Mouse (Mus musculus) ovary, postnatal 14 days (tissue): ENCODE data around the gene Btbd10.
A peak's percentile ranks its signal among the peaks of the same experiment; 100 is the strongest.

Experiments used
- DNase-seq: peaks from one replicate; pipeline ENCODE4 v3.0.0; 2022; ENCODE audit warnings: low spot score

Gene Btbd10

DNA sequence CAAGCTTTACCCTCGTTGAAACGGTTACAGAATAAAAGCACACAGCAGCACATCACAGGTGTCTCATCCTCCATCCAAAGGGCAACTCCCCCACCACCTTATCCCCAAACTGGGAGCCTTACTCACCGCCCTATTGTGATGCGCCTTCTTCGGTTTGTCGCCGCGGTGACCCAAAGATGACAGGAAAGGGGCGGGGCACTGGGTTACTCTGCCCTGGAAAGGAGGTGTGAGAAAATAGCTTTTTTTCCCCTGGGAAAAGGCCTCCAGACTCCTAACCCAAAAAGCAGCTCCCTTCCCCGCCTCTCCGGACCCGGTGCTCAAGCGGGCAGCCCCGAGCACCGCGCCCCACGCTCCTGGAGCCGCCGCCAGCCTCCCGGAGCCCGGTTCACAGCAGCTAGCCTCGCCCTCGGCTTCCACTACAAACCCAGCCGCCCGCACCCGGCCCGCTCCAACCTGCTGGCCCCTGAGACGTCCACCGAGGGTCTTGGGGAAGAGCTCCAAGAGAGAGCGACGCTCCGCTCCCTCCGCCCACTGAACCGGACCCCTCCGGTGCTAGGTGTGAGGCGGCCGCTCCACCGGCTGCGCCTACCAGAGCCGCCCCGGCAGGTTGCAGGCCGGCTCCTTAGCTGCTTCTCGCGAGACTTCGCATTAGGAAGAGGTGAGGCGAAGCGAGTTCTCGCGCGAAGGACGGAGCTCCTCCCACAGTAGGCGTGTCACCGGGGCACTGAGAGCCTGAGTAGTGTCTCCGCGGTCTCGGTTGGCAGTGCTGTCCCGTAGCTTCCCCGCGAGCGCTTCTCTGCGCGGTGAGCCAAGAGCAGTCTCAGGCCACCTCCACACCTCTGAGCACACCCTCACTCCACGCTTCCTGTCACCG, at the start of gene Btbd10:
Gene Btbd10, minus strand, starts transcription at position 647 of the 874 bp plus-strand sequence.
- peak; percentile 92 for DNase-seq

DNA sequence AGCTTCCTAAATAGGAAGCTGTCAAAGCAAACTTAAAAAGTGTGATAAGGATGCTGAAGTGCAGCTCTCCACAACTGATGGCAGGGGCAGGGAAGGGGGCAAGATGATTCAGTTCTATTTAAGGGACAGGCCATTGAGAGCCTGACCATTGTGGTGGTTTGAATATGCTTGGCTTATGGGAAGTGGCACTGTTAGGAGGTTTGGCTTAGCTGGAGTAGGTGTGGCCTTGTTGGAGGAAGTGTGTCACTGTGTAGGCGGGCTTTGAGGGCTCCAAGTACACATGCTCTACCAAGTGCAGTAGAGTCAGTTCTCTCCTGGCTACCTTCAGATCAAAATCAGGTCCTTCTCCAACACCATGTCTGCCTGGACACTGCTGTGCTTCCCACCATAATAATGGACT, 47.3 kb upstream of the Btbd10 start:
- DNase-seq, result no peak

DNA sequence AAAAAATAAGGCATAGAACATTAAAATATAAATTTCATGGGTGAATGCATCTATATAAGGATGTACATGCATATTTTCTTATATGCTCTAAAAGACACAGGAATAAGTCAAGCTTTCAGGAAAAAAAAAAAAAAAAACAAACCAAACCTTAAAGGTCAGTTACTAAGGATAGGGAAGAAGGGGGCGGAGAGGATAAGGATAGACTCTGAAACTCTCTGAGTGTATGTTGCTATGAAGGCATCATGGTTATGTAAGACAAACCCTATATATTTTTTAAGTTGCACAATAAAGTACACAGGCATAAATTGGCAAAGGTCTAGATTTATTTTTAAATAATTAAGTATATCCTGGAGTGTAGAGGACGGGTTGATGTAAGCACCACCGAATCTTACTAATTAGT, 46.1 kb upstream of the Btbd10 start:
- no peak for DNase-seq

DNA sequence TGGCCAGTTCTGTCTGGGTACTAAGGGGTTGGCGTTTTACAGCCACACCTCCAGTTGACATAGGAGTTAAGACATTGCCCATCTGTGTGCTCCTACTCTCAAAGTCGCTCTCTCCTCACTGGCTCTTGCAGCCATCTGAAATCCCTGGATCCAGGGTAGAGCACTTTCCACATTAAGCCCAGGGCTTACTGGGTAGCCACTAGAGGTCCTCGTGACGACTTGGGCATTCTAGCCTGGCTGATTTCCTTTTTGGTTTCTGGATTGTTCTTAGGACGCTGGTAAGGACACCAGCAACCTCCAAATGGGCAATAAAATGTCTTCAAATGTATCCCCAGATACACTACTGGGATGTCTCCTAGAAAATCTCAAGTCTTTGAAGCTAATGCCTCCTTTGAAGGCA, 39.5 kb upstream of the Btbd10 start:
- no peak for DNase-seq

DNA sequence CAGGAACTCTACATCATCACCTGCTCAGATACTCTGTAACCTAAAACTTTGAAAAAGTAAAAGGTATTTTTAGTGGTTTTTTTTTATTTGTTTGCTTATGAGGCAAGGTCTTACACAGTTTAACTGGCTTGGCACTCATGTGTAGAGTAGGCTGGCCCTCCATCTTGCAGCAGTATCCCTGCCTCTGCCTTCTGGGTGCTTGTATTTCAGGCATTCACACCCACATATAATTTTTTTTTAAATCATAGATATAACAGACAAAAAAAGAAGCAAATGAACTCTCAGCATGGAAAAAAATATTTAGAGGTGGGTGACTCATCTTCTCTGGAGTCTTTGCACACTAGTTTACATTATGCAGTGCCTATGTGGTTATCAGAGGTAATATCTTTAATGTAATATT, 28.9 kb upstream of the Btbd10 start:
- DNase-seq, result no peak

DNA sequence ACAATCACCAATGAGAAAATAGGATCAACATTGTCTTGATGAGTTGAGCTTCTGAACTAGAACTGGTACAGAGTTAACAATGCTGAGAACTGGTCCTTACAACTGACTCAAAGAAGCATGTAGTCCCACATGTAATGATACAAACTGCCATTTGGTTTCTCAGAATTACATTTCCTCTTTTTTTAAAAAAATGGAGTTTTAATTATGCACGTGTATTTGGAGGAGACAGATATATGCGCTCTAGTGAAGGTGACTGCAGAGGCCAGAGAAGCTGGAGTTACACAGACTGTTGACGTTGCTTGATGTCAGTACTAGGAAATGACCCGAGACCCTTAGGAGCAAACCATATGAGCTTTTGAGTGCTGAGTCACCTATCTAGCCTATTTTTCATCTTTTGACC, 27.5 kb upstream of the Btbd10 start:
- no peak for DNase-seq

DNA sequence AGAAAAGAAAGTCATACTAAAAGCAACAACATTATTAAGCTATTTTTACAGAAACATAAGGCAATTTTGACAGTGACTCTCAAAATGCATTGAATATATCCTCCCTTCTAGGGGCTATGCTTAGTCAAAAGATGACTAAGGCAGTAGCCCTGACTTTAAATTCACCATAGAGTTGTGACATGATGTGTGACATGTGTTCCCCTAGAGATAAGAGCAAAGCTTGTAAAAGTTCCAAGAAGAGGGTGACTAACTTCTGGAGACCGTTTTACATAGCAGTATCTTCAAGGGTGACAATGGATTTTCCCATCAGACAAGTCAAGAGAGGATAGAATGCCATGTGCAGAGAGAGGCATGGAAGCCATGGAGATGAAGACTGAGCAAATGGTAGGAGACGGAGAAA, 22.4 kb upstream of the Btbd10 start:
- no peak for DNase-seq

DNA sequence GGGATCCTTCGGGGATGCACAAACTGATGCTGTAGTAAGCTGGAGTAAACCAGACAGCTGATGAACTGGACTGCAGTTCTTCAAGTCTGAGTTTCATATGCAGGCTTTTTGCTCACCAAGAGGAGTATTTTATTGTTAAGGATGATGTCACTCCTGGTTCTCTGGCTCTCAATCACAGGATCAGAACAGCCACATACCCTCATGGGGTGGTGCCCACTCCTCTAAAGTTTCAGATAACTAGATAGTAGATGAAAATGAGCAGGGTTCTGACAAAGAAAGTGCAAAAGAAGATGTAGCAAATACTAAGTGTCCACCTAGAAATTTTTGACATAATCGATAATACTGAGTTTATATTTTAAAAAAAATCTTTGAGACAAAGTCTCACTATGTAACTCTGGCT, 19.3 kb upstream of the Btbd10 start, which contains the start of gene Pth:
Gene Pth, minus strand, starts transcription at position 101 of the 400 bp plus-strand sequence.
- DNase-seq, result no peak

DNA sequence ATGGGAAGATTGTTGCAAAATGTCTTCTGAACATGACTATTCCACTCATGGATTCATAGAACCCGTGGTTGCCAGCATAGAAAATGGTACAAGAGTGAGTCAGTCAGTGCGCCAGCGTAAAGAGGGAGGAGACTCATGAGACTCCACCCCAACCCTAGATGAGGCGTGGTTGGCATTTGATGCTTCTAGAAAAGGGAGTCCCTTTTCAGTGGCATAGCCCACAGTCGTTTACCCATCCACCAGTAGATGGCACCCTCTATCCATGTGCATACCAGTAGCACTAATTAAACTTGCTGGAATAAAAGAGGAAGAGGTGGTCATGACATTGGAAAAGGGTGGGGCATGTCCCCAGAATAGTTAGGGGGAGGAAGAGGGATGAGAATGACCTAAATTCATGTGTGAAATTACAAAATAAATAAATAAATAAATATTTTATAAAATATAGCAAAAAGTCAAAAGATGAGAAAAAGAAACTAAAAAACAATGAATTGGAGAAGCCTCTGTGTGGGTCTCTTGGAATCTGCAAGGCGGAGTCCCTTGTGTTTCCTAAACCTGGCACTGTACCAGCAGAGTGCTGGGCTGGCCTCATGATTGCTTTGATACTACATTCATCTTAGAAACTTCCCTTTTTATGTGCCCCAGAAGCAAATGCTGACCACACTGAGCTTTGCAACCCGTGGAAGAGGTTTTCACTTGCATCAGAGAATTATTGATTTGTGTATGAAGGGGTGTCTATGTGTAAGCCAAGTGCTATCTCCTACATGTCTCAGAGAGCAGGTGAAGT, 8.9 kb upstream of the Btbd10 start:
- DNase-seq, result peak; percentile 52

DNA sequence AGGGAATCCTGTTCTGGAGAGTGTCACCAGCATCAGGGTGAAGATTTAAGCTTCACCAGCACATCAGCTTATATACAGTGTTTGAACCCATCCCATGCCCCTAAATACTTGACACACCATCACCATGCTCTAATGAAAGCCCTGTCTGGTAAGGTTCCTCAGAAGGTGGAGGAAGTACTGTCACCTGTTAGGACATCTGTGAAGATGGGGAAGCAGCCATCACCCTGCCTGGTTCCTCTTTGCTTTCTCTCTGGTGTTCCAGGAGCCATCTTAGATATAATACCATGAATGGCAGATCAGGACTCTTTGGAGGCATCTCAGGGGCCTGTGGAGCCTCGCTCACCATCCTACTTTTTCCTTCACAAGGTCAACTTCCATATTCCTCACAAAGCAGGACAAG, 3.5 kb upstream of the Btbd10 start:
- DNase-seq, result no peak

DNA sequence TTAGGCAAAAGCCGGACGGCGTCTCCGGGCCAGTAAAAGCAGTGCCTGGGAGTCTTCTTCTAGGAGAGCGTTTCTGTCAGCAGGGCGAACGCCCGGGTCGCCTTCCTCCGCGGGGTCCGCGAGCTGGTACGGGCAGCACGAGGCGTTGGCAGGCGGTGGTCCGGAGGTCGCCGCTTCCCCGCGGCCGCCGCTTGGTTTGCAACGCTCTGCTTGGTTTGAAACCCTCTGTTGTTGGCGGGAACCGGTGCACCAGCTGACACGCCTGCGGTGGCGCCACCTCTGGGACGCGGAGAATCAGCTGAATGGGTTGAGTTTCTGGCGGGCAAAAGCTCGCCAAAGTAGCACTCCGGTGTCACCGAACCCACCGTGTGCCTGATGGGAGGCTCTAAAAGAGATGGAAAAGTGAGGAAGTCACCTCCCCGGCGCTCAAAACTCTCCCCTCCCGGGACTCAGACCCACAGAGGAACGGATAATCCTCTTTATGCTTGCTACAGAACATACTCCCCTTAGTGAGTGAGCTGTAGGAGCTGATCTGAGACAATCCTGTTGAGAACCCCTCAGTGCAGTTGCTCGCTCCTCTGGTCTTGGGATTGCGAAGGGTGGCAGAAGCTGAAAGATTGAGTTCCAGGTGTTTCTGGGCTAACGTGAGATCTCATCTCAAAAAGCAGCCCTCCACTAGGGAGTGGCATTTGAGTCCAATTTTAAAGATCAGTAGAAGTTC, 588 bp upstream of the Btbd10 start:
- peak; percentile 49 for DNase-seq

DNA sequence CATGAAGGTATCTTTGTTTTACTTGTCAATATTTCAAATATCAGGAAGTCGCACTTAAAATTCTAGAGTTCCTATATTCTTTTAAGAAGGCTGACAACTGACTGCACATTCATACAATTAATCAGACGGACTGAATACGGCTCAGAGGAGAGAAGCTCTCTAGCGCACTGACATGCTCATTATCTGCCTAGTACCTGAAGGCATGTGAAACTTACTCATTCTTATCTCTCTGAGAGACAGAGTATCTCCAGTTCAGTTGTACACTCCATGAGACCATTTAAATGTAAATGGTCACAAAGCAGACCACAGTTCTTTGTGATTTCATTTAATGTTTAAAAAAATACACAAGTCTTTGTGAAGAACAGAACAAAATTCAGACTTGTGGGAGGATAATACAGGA, 1.8 kb downstream of the Btbd10 start:
- DNase-seq, result no peak

DNA sequence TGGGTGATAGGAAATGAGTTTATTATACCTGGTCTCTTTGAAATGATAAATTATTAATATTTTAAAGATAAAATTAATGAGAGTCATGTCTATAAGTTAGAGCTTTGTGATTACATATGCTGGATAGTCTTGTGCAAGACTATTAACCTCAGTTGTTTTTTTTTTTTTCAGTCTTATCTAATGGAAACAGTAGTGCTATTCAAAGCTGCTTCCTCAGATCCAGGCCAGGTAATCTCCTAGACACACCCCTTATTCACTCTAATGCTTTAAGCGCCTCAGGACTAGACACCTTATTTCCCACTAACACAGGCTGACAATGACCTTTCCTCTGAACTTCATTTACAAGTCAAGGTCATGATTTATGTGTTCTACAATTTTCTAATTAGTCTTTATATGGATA, 20.1 kb downstream of the Btbd10 start:
- no peak for DNase-seq

DNA sequence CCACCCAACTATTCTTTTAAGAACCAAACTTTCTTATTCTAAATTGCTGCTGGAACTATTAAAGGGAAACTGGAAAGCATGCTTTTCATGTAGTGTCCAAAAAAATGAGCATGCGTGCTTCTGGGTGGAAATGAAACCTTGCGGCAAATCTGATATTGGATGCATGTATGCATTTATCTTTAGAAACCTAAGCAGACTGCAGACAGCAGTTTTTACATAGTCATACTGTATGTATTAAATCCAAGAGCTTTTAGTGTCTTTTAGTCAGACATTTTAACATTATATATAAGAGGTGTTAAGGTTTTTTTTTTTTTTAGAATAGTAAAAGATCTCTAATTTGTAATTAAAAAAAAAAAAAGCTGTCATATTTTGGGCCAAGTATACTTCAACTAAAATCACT, 21.5 kb downstream of the Btbd10 start:
- no peak for DNase-seq

DNA sequence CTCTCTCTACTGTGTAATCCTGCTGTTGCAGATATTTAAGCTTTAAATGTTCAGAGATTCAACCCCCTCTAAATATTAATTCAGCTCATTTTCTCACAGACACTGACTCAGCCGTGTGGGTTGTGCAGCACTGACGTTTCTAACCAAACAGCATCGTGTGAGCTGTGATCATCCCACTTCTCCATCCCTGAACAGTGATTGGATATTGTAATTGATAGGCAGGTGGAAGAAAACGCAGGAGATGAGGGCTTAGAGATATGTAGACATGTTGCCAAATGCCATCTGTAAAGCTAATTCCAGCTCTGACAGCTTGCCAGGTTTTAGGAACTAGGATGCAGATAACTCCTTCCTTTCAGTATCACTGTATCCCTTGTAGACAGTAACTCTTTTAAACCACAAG, 21.9 kb downstream of the Btbd10 start:
- no peak for DNase-seq

DNA sequence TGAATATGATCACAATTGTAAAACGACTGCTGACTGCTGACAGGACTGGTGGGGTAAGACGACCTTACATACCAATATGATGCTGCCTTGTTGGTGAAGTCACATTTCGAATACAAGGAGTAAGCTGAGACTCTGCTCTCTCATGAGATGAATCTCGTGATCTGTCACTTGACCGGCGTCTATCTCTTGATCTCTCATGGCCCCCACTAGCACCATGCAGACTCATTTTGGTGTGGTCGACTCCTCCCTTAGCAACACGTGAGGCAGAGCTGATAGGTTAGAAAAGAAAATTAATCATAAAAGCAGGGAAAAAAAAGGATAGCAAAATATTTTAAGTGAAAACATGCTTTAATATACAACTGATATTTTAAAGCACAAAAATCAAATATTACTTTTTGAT, 33.9 kb downstream of the Btbd10 start:
- no peak for DNase-seq

DNA sequence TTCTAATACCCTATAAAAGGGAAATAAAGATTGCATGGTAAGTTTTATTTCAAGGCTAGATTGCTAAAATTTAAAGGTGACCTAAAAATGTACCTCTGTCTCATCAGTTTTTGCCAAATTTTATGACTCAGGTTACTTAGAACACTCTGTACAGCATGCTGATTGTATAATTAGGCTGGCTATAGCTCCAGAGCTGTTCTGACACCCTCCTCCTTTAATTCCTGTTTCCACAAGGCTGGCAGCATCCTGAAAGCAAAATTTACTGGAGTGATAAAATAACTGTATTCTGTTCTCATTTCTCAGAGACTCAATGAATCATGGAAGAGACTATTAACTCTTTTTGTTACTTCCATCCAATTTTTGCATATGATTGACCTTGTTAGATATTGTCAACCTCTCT, 35.2 kb downstream of the Btbd10 start:
- no peak for DNase-seq

DNA sequence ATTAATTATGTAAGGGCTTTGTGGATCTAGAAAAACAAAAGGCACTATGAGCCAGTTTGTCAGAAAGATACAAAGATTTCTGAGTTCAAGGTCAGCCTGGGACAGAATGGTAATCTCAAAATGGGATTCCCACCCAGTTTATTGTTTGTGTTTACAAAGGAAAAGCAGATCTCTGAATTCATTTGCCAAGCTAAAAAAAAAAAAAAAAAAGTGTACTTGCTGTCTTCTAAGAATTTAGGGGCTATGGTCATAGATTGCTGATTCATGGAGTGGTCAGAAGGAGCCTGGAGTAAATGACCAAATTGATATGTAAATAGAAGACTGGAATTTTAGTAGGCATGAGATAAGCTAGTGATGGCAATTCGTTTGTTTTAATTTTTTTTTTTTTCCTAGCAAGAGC, 49.1 kb downstream of the Btbd10 start:
- no peak for DNase-seq

DNA sequence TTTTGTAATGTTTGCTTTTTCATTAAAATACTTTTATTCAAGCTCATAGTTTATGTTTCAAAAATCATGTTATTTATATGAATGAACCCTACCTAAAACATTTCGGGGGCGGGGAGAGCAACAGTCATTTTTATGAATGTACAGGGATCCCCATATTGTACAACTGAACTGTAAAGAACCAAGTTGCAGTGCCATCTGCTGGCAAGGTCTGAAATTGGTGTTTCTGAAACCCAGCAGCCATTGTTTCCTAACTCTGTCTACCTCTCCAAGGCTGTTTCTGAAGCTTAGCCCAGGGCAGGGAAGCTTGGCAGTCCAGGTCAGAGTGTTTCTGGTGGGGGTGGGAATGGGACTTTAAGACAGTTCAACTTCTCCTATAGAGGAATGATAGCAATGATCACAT, 57.4 kb downstream of the Btbd10 start:
- DNase-seq, result peak; percentile 41

DNA sequence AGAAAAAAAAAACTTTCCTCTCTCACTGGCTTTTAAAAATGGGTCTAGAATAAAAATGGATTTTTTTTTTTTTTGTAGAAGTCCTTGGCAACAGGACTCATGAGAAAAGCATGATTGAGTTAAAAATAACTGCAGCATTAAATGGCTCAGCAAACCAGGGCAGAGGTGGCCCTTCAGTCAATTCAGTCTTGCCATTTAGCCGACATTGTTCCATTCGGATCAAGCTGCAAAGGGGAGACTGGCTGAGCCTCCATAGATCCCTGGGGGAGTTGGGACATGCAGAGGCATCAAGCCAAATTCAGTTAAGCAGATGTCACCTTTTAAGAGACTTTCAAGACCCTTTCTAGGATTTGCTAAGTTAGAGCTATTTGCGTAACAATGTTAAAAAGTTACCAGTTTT, 59.1 kb downstream of the Btbd10 start:
- no peak for DNase-seq

DNA sequence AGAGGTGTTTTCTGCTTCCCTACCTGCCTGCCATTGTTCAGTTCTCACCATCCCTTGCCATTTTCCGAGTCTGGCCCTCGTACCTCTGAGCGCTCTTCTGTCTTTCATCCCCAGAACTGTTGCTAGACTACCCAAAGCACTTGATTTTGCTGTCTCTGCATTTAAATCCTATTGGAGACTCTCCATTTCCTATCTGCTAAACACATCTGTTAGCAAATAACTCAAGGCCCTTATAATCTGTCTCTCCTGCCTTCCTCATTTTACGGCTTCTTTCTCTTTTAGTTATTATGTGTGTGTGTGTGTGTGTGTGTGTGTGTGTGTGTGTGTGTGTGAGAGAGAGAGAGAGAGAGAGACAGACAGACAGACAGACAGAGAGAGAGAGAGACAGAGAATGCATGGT, 71.4 kb downstream of the Btbd10 start:
- DNase-seq, result no peak

DNA sequence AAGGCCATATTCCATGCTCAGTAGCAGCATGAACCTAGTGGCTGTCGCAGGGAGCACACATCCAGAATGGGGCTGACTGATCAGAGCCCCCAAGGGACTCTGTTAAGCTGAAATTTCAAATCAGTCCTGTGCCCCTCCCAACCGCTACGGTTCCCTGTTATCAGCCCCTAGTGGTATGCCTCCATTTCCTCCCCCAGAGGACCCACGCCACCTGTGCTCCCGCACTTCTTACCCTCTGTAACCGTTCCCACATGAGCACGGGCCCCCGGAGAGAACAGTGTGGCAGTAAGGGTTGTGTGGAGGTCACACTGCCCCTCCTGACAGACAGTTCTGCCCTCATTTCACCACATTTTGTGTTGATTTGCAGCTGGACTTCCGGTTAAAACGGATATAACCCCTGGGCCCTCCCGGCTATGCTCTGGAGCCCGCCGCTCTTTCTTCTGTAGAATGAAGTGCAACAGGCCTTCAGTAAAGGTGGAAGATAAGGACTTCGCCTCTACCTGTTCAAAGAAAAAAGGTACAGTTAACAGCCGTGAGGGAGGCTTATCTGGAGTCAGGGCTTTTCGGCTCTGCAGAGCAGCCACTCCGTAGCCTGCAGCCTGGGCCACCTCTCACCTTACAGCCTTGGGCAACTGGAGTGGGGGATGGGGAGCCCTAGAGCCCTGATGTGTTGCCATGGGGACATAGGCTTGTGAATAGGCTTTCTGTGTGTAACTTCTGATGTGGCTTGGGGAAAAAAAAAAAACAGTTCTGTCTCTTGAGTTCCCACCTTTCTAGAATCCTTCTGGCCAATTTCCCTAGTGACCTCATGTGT, 73.9 kb downstream of the Btbd10 start:
- no peak for DNase-seq
